Mouse (Mus musculus): ENCODE data around the gene Acox2. TPM values are rescaled to one million over a fixed set of nuclear protein-coding genes. Genes with fewer than 3 reads are reported as not detected.

The Acox2 gene
- polyA plus RNA-seq, 1 experiment = 4.8 TPM

GRCm38 (mm10) chr14:8242388-8242920, 16.7 kb downstream of the Acox2 start:
- TF ChIP-seq CTCF (IDR thresholded peaks at IDR 0.05; ENCODE audit: control insufficient read depth, insufficient read depth, low read length) (peak; percentile 19; the same call in 1 of the 2 replicates), POLR2A (IDR thresholded peaks at IDR 0.05; ENCODE audit: borderline replicate concordance, control insufficient read depth, low read depth, low read length) (no peak)
- no peak overlapping the region for H3K4me3 ChIP-seq (replicated peaks; ENCODE audit: control insufficient read depth, low read depth, low read length)
- no peaks in the 10 kb centered on the region for H3K4me1 ChIP-seq (ENCODE audit: control insufficient read depth, insufficient read depth, low read length)
- no peak overlapping the region for H3K27ac ChIP-seq (ENCODE audit: control insufficient read depth, insufficient read depth, low read depth, low read length, poor library complexity)
- WGBS = 66% methylated on average over 5 of the region's 5 CpGs

DNA sequence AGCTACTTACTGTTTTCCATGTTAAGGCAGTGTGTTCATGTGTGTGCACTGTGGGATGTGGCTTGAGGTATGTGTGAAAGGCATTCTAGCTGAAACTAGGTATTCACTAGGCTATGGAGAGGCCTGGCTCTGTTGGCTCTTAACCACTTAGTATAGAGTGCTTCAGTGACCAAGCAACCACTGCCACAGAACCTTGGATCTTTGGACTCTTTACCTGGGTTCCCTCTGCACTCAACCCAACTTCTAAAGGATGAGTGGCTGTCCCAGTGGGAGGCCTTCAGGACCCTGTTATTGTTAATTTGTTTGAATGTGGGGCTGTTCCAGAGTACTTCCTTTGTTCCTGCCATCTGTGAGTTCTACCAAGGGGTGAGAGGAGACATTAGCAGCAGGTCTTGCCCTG, 17.3 kb downstream of the Acox2 start:
- TF ChIP-seq POLR2A (IDR thresholded peaks at IDR 0.05; ENCODE audit: borderline replicate concordance, control insufficient read depth, low read depth, low read length) (no peak), CTCF (IDR thresholded peaks at IDR 0.05; ENCODE audit: control insufficient read depth, insufficient read depth, low read length) (no peak)
- Histone ChIP-seq H3K27ac (ENCODE audit: control insufficient read depth, insufficient read depth, low read depth, low read length, poor library complexity) (no peak overlapping the region), H3K4me3 (replicated peaks; ENCODE audit: control insufficient read depth, low read depth, low read length) (no peak overlapping the region), H3K4me1 (ENCODE audit: control insufficient read depth, insufficient read depth, low read length) (no peaks in the 10 kb centered on the region)

DNA sequence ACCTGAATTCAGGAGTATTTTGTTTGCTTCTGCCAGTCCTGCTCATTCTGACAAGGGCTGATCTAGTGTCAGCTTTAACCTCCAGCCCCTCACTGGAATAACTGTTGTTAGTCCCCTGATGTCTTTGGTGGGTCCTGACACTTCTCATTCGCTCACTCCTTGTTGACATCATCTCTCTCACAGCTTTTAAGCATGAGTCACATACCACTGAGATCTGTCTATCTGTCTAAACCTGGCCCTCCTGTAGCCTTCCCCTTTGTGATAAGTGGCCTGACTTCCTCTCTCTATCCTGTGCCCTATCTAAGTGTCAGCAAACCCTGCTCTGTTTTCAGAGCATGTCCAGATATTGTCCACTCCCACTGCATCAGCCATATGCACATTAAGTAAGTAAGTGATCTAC, 25.9 kb downstream of the Acox2 start:
- no peak overlapping the region for H3K4me3 ChIP-seq (replicated peaks; ENCODE audit: control insufficient read depth, low read depth, low read length)
- TF ChIP-seq CTCF (IDR thresholded peaks at IDR 0.05; ENCODE audit: control insufficient read depth, insufficient read depth, low read length) (no peak), POLR2A (IDR thresholded peaks at IDR 0.05; ENCODE audit: borderline replicate concordance, control insufficient read depth, low read depth, low read length) (no peak)
- H3K27ac ChIP-seq (ENCODE audit: control insufficient read depth, insufficient read depth, low read depth, low read length, poor library complexity) = no peak overlapping the region
- WGBS = 43% methylated on average over 1 of the region's 1 CpGs
- no peaks in the 10 kb centered on the region; the same call in none of the 2 replicates for H3K4me1 ChIP-seq (ENCODE audit: control insufficient read depth, insufficient read depth, low read length)

DNA sequence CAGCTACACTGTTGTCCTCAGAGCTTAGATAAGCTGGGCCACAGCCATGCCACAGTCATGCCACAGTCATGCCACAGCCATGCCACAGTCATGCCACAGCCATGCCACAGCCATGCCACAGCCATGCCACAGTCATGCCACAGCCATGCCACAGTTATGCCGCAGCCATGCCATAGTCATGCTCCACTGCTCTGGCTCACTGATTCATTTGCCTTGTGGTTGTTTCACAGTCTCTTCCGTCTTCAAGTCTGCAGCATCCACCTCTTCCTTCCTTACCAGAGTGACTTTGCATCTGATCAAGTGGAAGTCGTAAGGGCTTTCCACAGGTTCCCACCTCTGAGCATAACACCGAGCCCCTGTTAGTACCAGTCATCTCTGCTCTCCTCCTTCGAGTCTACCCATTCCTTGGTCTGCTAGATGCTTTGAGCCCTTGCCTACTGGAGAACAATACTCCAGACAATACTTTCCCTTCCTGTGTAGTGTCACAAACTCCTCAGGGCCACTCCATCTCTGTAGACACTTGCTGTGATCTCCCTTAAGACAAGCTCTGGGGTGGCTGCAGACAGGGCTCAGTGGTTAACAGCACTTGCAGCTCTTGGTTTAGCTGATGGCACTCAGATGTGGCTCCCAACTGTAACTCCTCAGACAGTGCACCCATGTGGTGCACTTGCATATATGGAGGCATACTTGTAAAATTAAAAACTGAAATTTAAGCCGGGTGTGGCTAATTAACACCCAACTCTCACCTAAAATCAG, 26.8 kb downstream of the Acox2 start:
- TF ChIP-seq POLR2A (IDR thresholded peaks at IDR 0.05; ENCODE audit: borderline replicate concordance, control insufficient read depth, low read depth, low read length) (no peak), CTCF (IDR thresholded peaks at IDR 0.05; ENCODE audit: control insufficient read depth, insufficient read depth, low read length) (no peak)
- Histone ChIP-seq H3K4me1 (ENCODE audit: control insufficient read depth, insufficient read depth, low read length) (no peaks in the 10 kb centered on the region; the same call in none of the 2 replicates), H3K27ac (ENCODE audit: control insufficient read depth, insufficient read depth, low read depth, low read length, poor library complexity) (no peak overlapping the region), H3K4me3 (replicated peaks; ENCODE audit: control insufficient read depth, low read depth, low read length) (no peak overlapping the region)
- WGBS = 21% methylated on average over 6 of the region's 6 CpGs

- Histone ChIP-seq H3K27ac (ENCODE audit: control insufficient read depth, insufficient read depth, low read depth, low read length, poor library complexity) (no peak overlapping the region), H3K4me3 (replicated peaks; ENCODE audit: control insufficient read depth, low read depth, low read length) (no peak overlapping the region), H3K4me1 (ENCODE audit: control insufficient read depth, insufficient read depth, low read length) (no peaks in the 10 kb centered on the region; the same call in none of the 2 replicates)
- WGBS = 72% methylated on average over 9 of the region's 9 CpGs
- TF ChIP-seq CTCF (IDR thresholded peaks at IDR 0.05; ENCODE audit: control insufficient read depth, insufficient read depth, low read length) (no peak), POLR2A (IDR thresholded peaks at IDR 0.05; ENCODE audit: borderline replicate concordance, control insufficient read depth, low read depth, low read length) (no peak)
Observed at GRCm38 (mm10) chr14:8229367-8230019, 29.7 kb downstream of the Acox2 start.

DNA sequence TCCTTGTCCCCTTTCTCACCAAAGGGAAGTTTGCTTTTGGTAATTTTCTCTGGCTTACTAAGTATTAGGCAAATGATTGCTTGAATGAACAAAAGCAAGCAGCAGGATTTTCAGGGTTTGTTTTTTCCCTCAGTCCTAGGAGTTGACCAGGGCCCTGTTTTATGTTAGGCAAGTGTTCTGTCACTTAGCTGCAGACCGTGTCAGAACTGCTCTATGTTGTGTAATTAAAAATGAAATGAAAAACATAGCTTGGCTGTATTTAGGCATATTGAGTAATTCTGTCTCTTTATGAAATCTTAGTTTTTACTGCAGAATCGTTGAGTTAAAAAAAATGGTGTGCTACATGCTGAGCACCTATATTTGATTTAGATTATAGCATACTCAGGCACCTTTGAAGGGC, 34.3 kb downstream of the Acox2 start:
- 36% methylated on average over 2 of the region's 2 CpGs for WGBS
- no peak overlapping the region for H3K4me3 ChIP-seq (replicated peaks; ENCODE audit: control insufficient read depth, low read depth, low read length)
- peaks cover 3% of the 10 kb centered on the region; the same call in 1 of the 2 replicates for H3K4me1 ChIP-seq (ENCODE audit: control insufficient read depth, insufficient read depth, low read length)
- H3K27ac ChIP-seq (ENCODE audit: control insufficient read depth, insufficient read depth, low read depth, low read length, poor library complexity) = no peak overlapping the region
- TF ChIP-seq CTCF (IDR thresholded peaks at IDR 0.05; ENCODE audit: control insufficient read depth, insufficient read depth, low read length) = no peak
- TF ChIP-seq POLR2A (IDR thresholded peaks at IDR 0.05; ENCODE audit: borderline replicate concordance, control insufficient read depth, low read depth, low read length) = no peak

DNA sequence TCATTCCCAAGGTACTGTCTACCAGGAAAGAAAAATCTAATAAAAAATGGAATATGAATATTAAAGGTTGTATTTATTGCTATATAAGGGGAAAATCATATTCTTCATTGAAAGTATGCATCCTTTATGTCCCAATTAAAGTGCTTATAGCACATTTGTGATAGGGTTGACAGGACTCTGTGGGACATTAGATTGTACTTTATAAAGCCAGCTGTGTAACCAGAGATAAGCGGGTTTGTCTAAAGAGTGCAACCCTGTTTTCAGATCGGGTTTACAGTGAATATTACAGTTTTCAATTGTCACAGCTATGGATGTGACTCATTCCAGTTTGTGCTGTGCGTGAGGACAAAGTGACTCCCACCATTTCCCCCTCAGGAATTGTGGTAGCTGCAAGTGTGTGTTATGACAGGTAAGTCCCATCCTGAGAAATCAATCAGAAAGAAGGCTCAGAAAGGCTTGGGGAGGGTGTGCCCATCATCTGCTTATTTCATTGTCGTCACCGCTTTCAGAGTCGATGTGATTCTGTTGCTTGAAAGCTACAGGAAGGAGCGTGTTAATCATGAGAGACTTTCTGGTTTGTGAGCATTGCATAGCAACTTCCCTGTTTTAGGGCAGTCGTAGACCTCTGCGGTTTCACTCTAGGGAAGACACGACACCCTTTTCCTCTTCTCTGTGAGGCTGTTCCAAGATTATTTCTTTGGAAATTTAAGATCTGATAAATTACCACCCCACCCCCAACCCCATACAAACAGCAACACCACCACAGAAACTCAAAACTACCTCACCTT, 35.5 kb downstream of the Acox2 start:
- no peak for TF ChIP-seq POLR2A (IDR thresholded peaks at IDR 0.05; ENCODE audit: borderline replicate concordance, control insufficient read depth, low read depth, low read length)
- no peak for TF ChIP-seq CTCF (IDR thresholded peaks at IDR 0.05; ENCODE audit: control insufficient read depth, insufficient read depth, low read length)
- Histone ChIP-seq H3K27ac (ENCODE audit: control insufficient read depth, insufficient read depth, low read depth, low read length, poor library complexity) (no peak overlapping the region), H3K4me3 (replicated peaks; ENCODE audit: control insufficient read depth, low read depth, low read length) (no peak overlapping the region), H3K4me1 (ENCODE audit: control insufficient read depth, insufficient read depth, low read length) (peaks cover 3% of the 10 kb centered on the region; the same call in 1 of the 2 replicates)
- WGBS = 17% methylated on average over 10 of the region's 10 CpGs

- 93% methylated on average over 16 of the region's 16 CpGs for WGBS
- TF ChIP-seq CTCF (IDR thresholded peaks at IDR 0.05; ENCODE audit: control insufficient read depth, insufficient read depth, low read length) (no peak), POLR2A (IDR thresholded peaks at IDR 0.05; ENCODE audit: borderline replicate concordance, control insufficient read depth, low read depth, low read length) (no peak)
- H3K4me3 ChIP-seq (replicated peaks; ENCODE audit: control insufficient read depth, low read depth, low read length) = no peak overlapping the region
- peaks cover 3% of the 10 kb centered on the region; the same call in 1 of the 2 replicates for H3K4me1 ChIP-seq (ENCODE audit: control insufficient read depth, insufficient read depth, low read length)
- H3K27ac ChIP-seq (ENCODE audit: control insufficient read depth, insufficient read depth, low read depth, low read length, poor library complexity) = no peak overlapping the region
Observed at GRCm38 (mm10) chr14:8222561-8222960, 36.6 kb downstream of the Acox2 start.
